Mouse (Mus musculus) thymus, adult 18-20 months (tissue): ENCODE data around the gene Slc25a35.
"Not testable (repeated sequence)": the region's sequence is repeated elsewhere in the genome, so short reads cannot be mapped to it uniquely, and the experiment has no call there.

ENCODE experiments used
- DNase-seq, 2 experiments: peaks; one replicate each; pipeline ENCODE4 v3.0.0; 2022; ENCODE audit warnings: mixed read lengths in 2 of 2

Gene Slc25a35

GRCm38 (mm10) chr11:68962159-68962558 lies 5.8 kb upstream of the Slc25a35 start:
- DNase-seq = not testable (repeated sequence)

- no peak for DNase-seq
Observed at GRCm38 (mm10) chr11:68963405-68963804, 4.5 kb upstream of the Slc25a35 start.

DNA sequence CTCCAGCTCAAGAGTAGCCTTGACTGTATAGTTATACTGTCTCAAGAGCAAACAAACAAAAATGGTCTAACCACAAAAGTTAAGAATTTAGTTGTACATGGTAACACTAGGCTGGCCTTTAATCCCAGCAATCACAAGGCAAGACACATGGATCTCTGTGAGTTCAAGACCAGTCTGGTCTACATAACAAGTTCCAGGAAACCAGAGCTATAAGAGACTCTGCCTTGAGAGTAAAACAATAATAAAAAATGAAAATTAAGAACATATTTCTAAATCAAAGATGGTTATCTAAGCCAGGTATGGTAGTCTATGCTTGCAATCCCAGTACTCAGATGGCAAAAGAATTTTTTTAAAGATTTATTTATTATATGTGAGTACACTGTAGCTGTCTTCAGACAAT lies 2.9 kb upstream of the Slc25a35 start:
- DNase-seq = no peak

DNA sequence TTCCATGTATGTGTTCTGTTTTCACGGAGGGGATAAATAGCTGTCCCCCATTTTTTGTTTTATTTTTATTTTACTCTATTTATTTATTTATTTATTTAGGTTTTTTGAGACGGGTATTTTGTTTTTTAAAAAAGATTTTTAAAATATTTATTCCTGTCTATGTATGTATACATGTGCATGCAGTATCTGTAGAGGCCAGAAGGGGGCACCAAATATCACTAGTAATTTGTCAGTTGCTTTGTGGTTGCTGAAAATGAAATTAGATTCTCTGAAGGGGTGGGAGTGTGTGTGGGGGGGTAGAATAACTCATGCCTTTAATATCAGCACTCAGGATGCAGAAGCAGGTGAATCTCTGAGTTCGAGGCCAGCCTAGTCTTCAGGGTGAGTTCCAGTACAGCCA lies 2.1 kb upstream of the Slc25a35 start:
- peak in 1 of 2 experiments; percentile 31 for DNase-seq

- no peak for DNase-seq
Observed at GRCm38 (mm10) chr11:68966554-68966953, 1.4 kb upstream of the Slc25a35 start.

GRCm38 (mm10) chr11:68968752-68969151 lies 821 bp downstream of the Slc25a35 start:
- DNase-seq = no peak

DNA sequence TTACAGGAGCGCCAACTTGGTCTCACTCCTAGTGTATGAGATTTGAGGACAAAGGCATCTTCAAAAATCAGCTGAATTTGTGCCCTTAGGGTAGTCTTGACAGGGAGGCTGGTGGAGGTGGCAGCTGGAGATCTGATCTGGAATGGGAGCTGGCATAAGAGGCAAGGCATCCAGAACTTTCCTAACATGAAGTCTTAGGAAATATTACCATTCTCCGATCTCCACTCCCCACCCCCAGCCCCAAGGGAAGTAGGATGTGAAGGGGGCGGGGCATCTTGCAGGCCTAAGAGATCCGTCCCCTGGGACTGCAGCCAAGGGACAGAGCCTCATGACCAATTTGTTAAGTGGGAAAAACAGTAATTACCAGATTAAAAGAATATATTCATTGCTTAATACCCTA lies 2.3 kb downstream of the Slc25a35 start:
- DNase-seq = no peak

- DNase-seq = peak; percentile 51 to 63
Observed at GRCm38 (mm10) chr11:68973250-68974058, 5.5 kb downstream of the Slc25a35 start.

DNA sequence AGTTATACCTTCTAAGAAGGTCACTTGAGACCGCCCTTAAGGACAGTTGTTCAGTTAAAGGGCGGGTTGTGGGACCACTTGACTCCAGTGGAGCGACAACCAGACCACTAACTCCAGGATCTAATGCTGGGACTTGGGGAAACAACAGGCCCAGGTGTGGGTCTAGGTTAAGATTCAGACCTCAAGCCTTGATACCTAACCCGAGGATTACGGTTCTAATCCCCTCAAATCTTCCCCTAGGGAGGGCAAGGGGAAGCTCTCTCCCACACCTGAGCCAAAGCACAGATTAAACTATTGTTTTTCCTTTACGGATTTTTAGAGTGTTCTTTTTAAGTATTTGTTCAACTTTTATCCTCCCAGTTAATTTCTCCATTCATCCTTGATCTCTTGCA lies 6.1 kb downstream of the Slc25a35 start:
- DNase-seq = no peak

DNA sequence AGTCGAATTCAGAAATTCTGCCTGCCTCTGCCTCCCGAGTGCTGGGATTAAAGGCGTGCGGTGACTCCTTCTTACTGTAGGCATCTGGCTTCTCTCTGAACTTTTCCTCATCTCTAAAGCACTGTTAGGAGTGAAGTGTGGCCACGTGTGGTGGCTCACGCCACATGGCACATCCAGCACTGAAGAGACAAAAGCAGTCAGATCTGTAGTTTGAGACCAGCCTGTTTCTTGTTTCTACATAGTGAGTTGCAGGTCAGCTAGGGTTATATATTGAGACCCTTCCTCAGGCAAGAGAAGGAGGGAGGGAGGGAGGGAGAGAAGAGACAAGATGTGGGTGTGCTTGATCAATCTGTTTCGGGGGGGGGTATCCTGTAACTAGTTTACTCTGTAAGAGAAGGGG lies 7.2 kb downstream of the Slc25a35 start, which contains the start of gene Rangrf:
Gene Rangrf (minus strand): TSS at position 101 of the 400 bp plus-strand sequence.
- DNase-seq = no peak

DNA sequence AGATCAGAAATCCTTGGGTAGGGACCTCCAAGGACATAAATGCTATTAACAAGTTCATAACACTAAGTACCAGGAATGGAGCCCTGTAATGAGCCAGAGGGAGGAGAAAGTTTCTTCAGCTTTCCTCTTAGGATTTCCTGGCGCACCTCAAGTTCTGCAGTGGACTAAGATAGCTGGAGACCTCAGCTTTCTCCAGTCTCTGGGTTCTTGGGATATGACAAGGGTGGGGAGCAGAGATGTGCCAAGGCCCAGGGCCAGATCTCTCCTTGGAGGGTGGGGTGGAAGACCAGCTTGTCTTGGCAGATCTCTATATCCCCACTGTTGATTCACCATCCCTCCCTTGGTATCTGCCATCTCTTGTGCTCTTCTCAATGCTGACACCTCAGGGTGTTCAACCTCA lies 7.7 kb downstream of the Slc25a35 start:
- DNase-seq = no peak

- no peak for DNase-seq
Observed at GRCm38 (mm10) chr11:68979320-68979733, 11.4 kb downstream of the Slc25a35 start.

GRCm38 (mm10) chr11:68980919-68981318 lies 13.0 kb downstream of the Slc25a35 start:
- no peak for DNase-seq

DNA sequence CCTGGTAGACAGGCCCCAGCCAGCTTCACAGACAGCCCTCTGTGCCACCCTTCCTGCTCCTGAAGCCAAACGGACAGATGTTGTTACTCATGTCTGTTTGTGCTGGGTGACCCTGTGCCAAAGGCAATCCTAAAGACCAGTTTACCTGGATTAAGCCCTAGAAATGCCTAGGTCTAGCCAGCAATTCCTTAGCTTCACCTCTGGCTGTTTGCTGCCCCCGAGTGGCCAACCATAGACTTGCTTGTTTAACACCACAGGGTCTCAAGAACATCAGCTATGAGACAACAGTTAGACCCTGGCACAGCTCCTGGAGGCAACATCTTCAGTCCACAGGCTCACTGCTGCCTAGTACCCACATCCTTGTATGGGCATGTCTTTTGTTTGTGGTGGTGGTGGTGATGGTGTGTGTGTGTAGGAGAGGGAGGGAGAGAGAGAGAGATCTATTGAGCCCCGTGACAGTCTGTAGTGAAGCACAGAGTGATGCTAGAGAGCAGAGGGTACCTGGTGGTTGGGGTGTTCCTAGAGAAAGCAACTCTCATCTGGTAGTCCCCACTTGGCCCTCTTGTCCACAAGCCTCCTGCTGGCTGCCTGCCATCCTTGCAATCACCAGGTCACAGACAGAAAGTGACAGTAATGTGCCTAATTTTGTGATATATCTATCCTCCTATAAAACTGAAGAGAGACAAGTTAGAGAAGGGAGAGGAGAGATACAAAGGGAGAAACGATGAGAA lies 14.9 kb downstream of the Slc25a35 start:
- peak; percentile 43 to 56 for DNase-seq

DNA sequence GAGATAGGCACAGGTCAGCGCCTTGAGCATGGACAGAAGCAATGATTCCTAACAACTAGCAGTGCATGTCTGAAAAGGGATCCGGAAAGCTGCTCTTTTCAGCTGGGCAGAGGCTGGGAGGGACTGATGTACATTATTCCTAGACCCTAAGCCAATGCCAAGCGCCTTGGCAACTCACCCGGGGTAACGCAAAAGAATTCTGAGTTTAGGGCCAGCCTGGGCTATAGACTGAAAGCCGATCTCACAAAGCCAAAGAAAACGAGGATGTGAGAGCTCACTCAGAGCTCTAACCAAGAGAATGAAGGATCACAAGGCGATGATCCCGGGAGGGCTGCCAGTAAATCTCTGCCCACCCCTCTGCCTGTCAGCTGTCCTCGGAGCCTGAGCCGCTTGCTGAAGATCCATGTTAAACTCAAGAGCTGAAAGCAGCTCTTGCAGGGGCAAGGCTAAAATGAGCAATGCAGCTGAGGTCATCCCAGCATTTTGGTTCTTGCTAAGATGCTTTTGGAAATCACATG lies 19.5 kb downstream of the Slc25a35 start:
- no peak for DNase-seq

DNA sequence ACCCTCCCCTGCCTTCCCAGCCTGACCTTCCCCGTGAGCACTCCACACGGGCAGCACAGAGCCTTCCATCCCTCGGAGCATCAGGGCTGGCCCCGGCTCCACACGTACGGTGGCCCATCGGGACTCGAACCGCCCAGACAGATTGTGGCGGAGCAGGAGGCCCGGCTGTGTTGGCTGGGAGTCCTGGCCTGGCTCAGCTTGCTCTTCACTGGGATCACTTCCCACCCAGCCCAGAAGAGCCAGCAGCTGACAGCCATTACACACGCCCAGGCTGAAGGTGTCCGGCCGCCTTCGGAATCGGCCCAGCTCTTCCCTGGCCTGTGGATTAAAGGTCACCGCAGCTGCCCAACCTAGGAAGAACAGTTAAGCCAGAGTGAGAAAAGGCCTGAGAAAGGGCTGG lies 20.4 kb downstream of the Slc25a35 start:
- DNase-seq = no peak

- DNase-seq = no peak
Observed at GRCm38 (mm10) chr11:68993122-68993521, 25.2 kb downstream of the Slc25a35 start.

DNA sequence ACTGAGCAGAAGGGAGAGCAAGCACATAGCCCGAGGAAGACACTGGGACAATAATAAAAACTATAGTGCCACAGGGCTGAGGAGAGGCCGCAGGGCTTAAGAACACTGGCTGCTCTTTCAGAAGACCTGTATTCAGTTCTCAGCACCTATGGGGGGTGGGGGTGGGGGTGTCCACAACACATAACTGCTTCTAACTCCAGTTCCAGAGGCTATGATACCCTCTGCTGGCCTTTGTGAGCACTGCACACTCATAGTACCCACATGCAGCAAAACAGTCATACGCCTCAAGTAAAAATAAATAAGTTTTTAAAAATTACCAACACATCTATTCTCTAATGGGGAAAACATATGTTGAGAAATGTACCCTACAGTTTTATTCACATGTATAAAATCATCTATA lies 26.4 kb downstream of the Slc25a35 start:
- no peak for DNase-seq

DNA sequence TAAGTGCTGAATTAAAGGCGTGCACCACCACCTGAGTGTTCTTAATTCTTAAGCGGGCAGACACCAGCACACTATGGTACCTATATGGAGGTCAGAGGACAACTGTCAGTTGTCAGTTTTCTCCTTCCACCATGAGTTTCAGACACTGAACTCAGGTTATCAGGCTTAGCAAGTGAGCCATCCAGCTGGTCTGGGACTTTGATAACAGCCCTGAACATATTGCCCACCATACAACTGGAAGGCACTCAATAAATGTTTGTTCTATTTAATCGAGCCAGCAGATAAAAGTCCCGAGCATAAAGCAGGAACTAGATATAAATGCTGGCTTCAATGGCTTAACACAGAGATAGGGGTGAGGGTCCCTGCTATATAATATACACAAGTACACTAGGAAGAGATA lies 29.1 kb downstream of the Slc25a35 start:
- no peak for DNase-seq

DNA sequence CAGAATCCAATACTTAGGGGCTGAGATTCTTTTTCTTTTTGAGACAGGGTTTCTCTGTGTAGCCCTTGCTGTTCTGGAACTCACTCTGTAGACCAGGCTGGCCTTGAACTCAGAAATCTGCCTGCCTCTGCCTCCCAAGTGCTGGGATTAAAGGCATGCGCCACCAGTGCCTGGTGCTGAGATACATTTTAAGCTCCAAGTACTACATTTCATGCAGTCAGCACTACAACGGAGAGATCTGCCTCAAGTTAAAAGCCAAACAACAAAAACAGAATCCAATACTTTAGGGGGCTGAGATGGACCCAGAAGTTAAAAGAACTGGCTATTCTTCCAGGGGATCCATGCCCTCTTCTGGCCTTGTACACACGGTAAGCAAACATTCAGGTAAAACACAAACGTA lies 34.9 kb downstream of the Slc25a35 start:
- not testable (repeated sequence) for DNase-seq

DNA sequence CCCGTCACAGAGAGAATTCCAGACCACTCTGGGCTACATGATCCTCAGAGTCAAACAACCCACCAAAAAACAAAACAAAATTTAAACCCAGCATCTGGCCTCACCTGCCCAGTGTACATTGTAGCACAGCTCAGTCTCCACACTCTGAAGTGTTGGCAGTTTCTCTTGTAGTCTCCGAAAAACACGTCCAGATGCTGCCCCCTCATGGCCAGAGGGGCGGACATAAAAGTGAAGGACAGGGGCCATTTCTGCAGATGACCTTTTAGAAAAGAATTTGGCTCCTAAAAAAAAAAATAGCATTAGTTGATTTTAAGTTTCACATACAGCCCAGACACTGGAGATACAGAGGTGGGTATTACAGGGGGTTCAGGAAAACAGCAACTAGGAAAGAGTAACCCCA lies 35.7 kb downstream of the Slc25a35 start:
- no peak for DNase-seq

GRCm38 (mm10) chr11:69005193-69005592 lies 37.3 kb downstream of the Slc25a35 start:
- DNase-seq = no peak

GRCm38 (mm10) chr11:69006575-69006974 lies 38.6 kb downstream of the Slc25a35 start:
- not testable (repeated sequence) for DNase-seq
